Mouse (Mus musculus) myocyte (in vitro differentiated cells): ENCODE results near the gene Arhgap15.

Source experiments
- E2F4 ChIP-seq: IDR thresholded peaks from one replicate; pipeline ENCODE4 v1.6.1; 2011; ENCODE audit warnings: mild to moderate bottlenecking, control low read depth, moderate library complexity; ENCODE audit not compliant: insufficient read depth
- MAX ChIP-seq: IDR thresholded peaks from one replicate; pipeline ENCODE4 v1.6.1; 2011; ENCODE audit warnings: low read depth, mild to moderate bottlenecking, control low read depth
- POLR2A ChIP-seq: IDR thresholded peaks from one replicate; pipeline ENCODE4 v1.6.1; 2011; ENCODE audit warnings: low read depth, mild to moderate bottlenecking, control low read depth, moderate library complexity; ENCODE audit not compliant: insufficient read length
- POLR2AphosphoS2 ChIP-seq: IDR thresholded peaks from one replicate; pipeline ENCODE4 v1.6.1; 2011; ENCODE audit warnings: low read depth, control low read depth; ENCODE audit not compliant: insufficient read length
- SRF ChIP-seq: IDR thresholded peaks from one replicate; pipeline ENCODE4 v1.6.1; 2011; ENCODE audit warnings: low read depth; ENCODE audit not compliant: control insufficient read depth, insufficient read length
- TCF12 ChIP-seq: IDR thresholded peaks from one replicate; pipeline ENCODE4 v1.6.1; 2011; ENCODE audit warnings: mild to moderate bottlenecking, control low read depth; ENCODE audit not compliant: poor library complexity, insufficient read depth, severe bottlenecking
- USF1 ChIP-seq: IDR thresholded peaks from one replicate; pipeline ENCODE4 v1.6.1; 2011; ENCODE audit warnings: low read depth, mild to moderate bottlenecking, control low read depth, moderate library complexity

DNA sequence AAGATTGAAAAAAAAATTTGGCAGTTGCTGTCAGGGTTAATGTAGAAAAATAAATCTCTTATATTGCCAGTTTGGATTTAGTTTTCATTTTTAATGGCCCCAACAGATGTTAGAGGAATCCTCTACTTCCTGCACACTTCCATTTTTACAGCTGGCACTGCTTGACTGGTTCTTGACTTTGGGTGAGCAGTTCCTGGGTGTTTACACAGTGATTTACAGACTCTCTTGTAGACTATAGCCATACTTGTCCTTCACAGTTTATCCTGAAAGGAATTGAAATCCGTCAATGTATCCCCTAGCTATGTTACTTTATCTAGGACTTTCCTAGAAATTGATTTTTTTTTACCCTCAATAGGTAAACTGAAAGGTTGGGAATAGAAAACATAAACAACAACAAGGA is 261.6 kb downstream of the Arhgap15 start:
- TF ChIP-seq TCF12 (no peak), SRF (no peak), E2F4 (no peak), POLR2A (no peak), USF1 (no peak), POLR2AphosphoS2 (no peak), MAX (no peak)
